Mouse (Mus musculus): ENCODE measurements around the gene Rpl10.

Gene Rpl10

DNA sequence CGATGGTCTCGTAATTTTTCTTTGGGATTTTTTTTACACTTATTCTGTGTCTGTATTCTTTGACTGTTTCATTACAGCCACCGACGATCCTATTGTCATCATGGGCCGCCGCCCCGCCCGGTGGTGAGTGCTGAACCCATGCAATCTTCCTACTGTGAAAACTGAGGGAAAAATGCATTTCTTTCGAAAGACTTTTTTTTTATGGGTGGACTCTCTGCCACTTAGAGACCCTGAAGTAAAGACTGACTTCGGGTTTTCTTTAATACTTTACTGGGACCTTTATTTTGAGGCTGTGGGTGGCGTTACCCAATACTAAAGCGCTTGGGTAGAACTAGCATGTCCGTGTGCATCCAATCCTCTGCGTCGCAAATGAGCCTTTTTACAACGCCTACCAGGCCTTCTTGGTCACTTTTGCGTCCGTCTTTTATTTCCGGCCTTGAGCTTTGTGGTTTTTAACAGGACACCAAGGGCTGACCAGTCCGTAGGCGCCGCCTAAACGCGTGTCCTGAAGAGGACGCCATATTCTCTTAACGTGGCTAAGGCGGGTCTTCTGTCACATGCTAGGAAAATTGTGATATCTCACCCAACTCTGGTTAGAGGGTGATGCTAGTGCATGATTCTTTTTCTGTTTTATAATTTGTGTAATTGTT is 415 bp downstream of the Rpl10 start:
- in situ Hi-C loops (cut with MboI; ENCODE audit: low pct_unique_long_range_greater_than_20kb in 1 of 2, low sequenced_read_pairs in 2 of 2, unreplicated experiment in 1 of 2): no loop called here

GRCm38 (mm10) chrX:74273422-74274322 is 3.1 kb downstream of the Rpl10 start:
- in situ Hi-C loops (cut with MboI; ENCODE audit: low pct_unique_long_range_greater_than_20kb in 1 of 2, low sequenced_read_pairs in 2 of 2, unreplicated experiment in 1 of 2): no loop called here

DNA sequence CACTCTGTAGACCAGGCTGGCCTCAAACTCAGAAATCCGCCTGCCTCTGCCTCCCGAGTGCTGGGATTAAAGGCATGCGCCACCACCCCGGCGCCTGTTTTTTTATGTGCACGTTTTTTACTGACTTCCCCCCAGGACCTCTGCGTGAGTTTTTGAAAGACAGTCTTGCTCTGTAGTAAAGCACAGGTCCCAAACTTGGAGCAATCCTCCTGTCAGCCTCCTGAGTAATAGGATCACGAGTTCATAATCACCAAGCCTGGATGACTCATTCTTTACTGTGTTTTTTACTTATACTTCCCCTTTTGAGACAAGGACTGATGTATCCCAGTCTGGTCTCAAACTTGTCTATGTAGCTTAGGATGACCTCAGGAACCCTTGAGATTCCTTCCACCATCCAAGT is 7.3 kb downstream of the Rpl10 start:
- in situ Hi-C loops (cut with MboI; ENCODE audit: low pct_unique_long_range_greater_than_20kb in 1 of 2, low sequenced_read_pairs in 2 of 2, unreplicated experiment in 1 of 2): no loop called here

DNA sequence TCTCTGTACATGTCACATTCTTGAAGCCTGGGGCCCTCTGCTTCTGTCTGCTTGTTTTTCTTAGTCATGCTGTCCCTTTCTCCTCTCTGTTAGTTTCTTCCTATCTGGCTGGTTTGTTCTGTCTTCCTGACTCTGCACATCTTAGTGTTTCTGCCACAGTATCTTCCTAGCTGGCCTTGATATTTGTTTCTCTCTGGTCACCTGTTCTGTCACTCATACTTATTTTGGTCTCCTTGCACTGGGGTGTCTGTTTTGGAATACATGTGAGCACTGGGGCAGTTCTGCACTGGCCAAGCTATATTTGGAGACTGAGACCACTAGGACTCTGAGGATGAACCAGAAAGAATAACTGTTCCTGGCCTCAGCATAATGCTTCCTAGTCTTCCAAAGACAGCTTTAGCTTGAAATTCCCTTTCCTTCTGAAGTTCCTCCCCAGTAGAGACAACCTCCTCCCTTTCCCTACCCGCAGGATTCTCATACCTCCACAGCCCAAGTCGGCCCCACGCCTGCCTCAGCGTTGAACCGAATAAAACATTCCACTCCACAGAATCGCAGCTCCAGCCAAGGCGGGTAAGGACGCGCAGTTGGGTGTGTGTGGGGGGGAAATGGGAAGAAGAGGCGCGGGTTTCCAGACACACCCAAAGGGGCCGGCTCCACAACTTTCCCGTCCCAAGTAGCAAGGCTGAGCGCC is 10.6 kb downstream of the Rpl10 start:
- in situ Hi-C loops (cut with MboI; ENCODE audit: low pct_unique_long_range_greater_than_20kb in 1 of 2, low sequenced_read_pairs in 2 of 2, unreplicated experiment in 1 of 2): no loop called here

DNA sequence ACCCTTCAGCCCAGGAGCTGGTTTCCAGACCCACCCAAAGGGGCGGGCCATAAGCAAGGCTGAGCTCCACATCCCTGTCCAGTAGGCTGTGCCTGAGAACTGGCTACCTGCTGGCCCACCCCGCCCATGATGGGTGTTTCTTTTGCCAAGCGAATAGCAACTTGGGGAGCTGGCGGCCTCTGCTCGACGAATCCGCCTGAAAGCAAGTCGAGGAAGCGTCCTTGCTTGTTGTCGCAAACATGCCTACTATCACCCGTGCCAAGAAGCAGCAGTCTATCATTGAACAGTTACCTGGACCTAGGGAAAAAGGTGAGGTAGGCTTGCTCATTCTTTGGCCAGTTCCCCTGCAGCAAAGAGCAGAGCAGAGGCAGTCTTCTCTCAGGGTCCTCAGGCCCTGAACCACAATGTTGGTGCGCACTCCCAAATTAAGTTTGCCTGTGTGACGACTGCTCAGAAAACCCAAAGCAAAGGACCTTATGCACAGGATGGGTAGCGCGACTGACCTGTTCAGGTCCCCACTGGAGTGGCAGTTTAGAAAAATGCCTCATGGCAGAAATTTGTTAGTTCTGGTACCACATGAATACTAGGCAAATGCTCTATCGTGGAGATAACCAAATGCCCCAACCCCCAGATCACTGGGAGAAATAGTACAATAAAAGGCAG is 11.3 kb downstream of the Rpl10 start, which contains the start of the genes Taz and Dnase1l1:
Gene Taz (plus strand): TSS at position 181 of the 663 bp plus-strand sequence.
Gene Dnase1l1 (minus strand): TSS at position 606 of the 663 bp plus-strand sequence.
- in situ Hi-C loops (cut with MboI; ENCODE audit: low pct_unique_long_range_greater_than_20kb in 1 of 2, low sequenced_read_pairs in 2 of 2, unreplicated experiment in 1 of 2): no loop called here

GRCm38 (mm10) chrX:74282395-74283091 is 11.9 kb downstream of the Rpl10 start:
- in situ Hi-C loops (cut with MboI; ENCODE audit: low pct_unique_long_range_greater_than_20kb in 1 of 2, low sequenced_read_pairs in 2 of 2, unreplicated experiment in 1 of 2): no loop called here

DNA sequence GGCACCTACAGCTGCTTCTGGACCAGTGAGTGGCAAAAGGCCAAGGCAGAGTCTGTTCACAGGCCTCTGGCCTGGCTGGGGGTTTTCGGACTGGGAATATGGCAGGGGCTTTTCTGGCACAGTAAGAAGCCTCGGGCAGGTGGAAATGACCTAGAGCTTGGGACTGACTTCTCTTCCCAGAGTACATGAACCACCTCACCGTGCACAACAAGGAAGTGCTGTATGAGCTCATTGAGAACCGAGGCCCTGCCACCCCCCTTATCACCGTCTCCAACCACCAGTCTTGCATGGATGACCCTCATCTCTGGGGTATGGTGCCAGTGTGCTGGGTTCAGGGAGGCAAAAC is 12.5 kb downstream of the Rpl10 start:
- in situ Hi-C loops (cut with MboI; ENCODE audit: low pct_unique_long_range_greater_than_20kb in 1 of 2, low sequenced_read_pairs in 2 of 2, unreplicated experiment in 1 of 2): no loop called here

DNA sequence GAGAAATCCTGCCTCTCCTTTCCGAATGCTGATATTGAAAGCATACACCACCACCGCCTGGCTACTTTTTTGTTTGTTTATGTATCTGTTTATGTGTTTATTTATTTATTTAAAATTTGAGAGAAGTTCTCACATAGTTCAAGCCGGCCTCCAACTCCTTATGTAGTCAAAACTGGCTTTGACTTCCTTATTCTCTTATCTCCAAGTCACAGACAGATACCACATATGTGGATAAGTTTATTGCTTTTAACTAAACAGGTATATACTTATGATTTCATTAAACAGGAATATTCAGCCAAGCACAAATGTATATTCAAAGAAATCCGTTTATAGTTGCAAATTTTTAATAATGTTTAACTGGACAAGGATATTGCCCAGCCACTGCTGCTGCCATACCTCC is 22.8 kb downstream of the Rpl10 start:
- in situ Hi-C loops (cut with MboI; ENCODE audit: low pct_unique_long_range_greater_than_20kb in 1 of 2, low sequenced_read_pairs in 2 of 2, unreplicated experiment in 1 of 2): no loop called here

GRCm38 (mm10) chrX:74296538-74297448 is 26.2 kb downstream of the Rpl10 start, which contains the start of gene Atp6ap1:
TSS of gene Atp6ap1 (plus strand) at chrX:74297097.
- in situ Hi-C loops (cut with MboI; ENCODE audit: low pct_unique_long_range_greater_than_20kb in 1 of 2, low sequenced_read_pairs in 2 of 2, unreplicated experiment in 1 of 2): no loop called here

DNA sequence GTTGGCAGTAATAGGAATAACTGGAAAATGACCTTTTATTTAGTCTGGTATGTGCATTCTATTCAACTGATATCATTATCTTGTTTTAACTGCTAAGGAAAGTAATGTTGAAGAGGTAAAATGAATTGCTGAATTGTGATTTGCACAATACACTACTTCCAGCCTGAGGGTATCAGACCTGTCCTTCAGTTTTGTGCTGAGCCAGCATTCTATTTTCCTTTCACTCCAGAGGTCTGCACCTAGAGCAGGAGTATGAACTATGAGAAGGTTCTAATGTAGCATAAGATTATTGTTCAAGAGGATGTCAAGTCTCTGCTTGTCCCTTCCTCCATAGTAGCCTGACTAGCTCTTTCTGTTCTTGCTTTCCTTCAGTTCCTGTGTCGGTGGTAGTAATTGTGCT is 27.7 kb downstream of the Rpl10 start:
- in situ Hi-C loops (cut with MboI; ENCODE audit: low pct_unique_long_range_greater_than_20kb in 1 of 2, low sequenced_read_pairs in 2 of 2, unreplicated experiment in 1 of 2): no loop called here

- in situ Hi-C loops (cut with MboI; ENCODE audit: low pct_unique_long_range_greater_than_20kb in 1 of 2, low sequenced_read_pairs in 2 of 2, unreplicated experiment in 1 of 2): no loop called here
Measured at GRCm38 (mm10) chrX:74299721-74300120, 29.1 kb downstream of the Rpl10 start.

DNA sequence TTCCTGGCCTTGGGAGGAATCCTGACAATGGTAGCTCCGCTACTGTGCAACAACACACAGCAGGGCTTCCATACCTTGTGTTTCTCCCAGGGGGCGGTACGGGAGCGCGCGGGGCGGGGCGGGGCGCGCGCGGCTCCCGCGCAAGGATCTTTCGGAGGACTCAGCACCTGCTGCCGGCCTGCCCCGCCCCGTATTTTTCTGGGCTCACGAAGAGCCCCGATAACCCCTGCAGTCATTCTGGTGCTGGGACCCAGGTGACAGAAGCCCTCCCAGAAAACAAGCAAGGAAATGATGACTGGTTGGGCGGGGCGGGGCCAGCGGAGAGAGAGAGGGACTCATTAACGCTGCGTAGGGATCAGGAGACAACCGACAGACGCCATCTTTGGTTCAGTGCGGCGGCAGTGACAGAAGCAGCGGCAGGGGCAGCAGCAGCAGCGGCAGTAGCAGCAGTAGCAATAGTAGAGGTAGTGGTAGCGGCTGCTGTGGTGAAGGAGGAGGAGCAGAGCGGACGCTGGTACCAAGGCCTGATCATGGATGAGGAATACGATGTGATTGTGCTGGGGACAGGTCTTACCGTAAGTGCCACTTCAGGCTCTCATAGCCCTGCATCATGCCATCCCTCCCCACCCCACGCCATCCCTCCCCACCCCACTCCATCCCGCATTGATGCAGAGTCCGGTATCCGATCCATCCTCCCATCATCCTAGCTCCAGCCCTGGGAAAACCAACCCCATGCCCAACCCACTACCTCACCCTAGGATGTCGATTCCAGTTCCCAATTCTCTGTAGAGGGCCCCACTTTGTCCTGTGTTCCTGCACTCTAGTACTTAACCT is 34.5 kb downstream of the Rpl10 start, which contains the start of gene Gdi1:
Gene Gdi1 (plus strand): TSS at position 132 of the 834 bp plus-strand sequence.
- in situ Hi-C loops (cut with MboI; ENCODE audit: low pct_unique_long_range_greater_than_20kb in 1 of 2, low sequenced_read_pairs in 2 of 2, unreplicated experiment in 1 of 2): no loop called here

GRCm38 (mm10) chrX:74312540-74313464 is 42.2 kb downstream of the Rpl10 start, which contains the start of gene Fam50a:
TSS of gene Fam50a (plus strand) at chrX:74313033.
- in situ Hi-C loops (cut with MboI; ENCODE audit: low pct_unique_long_range_greater_than_20kb in 1 of 2, low sequenced_read_pairs in 2 of 2, unreplicated experiment in 1 of 2): no loop called here

All from mouse embryonic stem cell (cell line).